Mouse (Mus musculus) testis, adult 2 months (tissue): ENCODE data around the gene Canx. TPM values are rescaled to one million over a fixed set of nuclear protein-coding genes. Genes with fewer than 3 reads are reported as not detected.

Source experiments
- H3K27ac ChIP-seq: fragments of 200-500 bp; 2 replicates; pipeline ENCODE4 v1.5.1; 2012; ENCODE audit warnings: low read depth, low read length; ENCODE audit not compliant: control insufficient read depth, insufficient read depth
- H3K27me3 ChIP-seq: fragments of 200-500 bp; 2 replicates; pipeline ENCODE4 v1.6.1; 2012; ENCODE audit warnings: mild to moderate bottlenecking, low read length, moderate library complexity; ENCODE audit not compliant: control insufficient read depth, insufficient read depth
- H3K36me3 ChIP-seq: fragments of 200-500 bp; 2 replicates; pipeline ENCODE4 v1.6.1; 2012; ENCODE audit warnings: mild to moderate bottlenecking, low read length; ENCODE audit not compliant: control insufficient read depth, insufficient read depth
- H3K4me1 ChIP-seq: fragments of 200-500 bp; 2 replicates; pipeline ENCODE4 v1.6.1; 2012; ENCODE audit warnings: low read length; ENCODE audit not compliant: control insufficient read depth, insufficient read depth
- H3K4me3 ChIP-seq: fragments of 200-500 bp; 2 replicates; pipeline ENCODE4 v1.5.1; 2012; ENCODE audit warnings: low read depth, mild to moderate bottlenecking, low read length, moderate library complexity, mixed read lengths; ENCODE audit not compliant: control insufficient read depth
- CTCF ChIP-seq: fragments of 200-500 bp; IDR thresholded peaks from 2 replicates; pipeline ENCODE4 v1.5.1; 2012; ENCODE audit warnings: low read depth, mild to moderate bottlenecking, inconsistent platforms, low read length, moderate library complexity; ENCODE audit not compliant: control insufficient read depth, insufficient read depth, insufficient replicate concordance
- POLR2A ChIP-seq: fragments of 200-500 bp; IDR thresholded peaks from 2 replicates; pipeline ENCODE4 v1.6.1; 2012; ENCODE audit warnings: low read depth, mild to moderate bottlenecking, inconsistent platforms, low read length, moderate library complexity; ENCODE audit not compliant: control insufficient read depth
- polyA plus RNA-seq: library from polyadenylated mRNA; depleted of rRNA; stranded (reverse); fragments of >200 nt; gene quantifications from 2 replicates; pipeline ENCODE4 v1.2.3, GENCODE M21; 2012; rRNA removed

The Canx gene
- polyA plus RNA-seq, 1 experiment, result 58.3 TPM

DNA sequence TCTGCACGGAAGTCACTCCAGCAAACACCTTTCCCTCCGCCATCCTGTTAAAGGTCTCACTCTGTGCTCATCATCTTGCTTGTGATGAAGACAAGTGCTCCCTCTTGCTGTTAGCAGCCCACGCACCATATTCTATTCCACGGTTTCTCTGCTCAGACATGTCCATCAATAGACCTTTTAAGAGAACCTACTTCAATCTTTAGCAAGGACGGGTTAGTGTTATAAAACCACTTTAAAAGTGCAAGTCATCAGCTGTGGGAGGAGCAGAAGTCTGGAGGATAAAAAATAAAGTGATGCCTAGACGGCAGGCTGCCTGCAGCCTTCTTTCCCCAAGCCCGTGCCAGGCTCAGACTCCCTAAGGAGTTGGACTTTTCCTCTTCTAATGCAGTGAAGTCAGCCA, 68.9 kb downstream of the Canx start:
- H3K4me3 ChIP-seq, result no peak overlapping the region
- H3K27me3 ChIP-seq, result no peaks in the 10 kb centered on the region
- H3K4me1 ChIP-seq, result peaks cover 11% of the 10 kb centered on the region
- H3K27ac ChIP-seq, result no peak overlapping the region
- no peaks in the 10 kb centered on the region for H3K36me3 ChIP-seq
- TF ChIP-seq POLR2A, result no peak
- TF ChIP-seq CTCF, result no peak

- TF ChIP-seq CTCF (no peak), POLR2A (no peak)
- no peak overlapping the region for H3K27ac ChIP-seq
- no peak overlapping the region for H3K4me3 ChIP-seq
- H3K4me1 ChIP-seq, result peaks cover 11% of the 10 kb centered on the region
- no peaks in the 10 kb centered on the region for H3K36me3 ChIP-seq
- no peaks in the 10 kb centered on the region for H3K27me3 ChIP-seq
Observed at GRCm38 (mm10) chr11:50254010-50254580, 71.4 kb downstream of the Canx start.

GRCm38 (mm10) chr11:50253393-50253792, 72.1 kb downstream of the Canx start:
- no peak overlapping the region for H3K27ac ChIP-seq
- TF ChIP-seq CTCF (no peak), POLR2A (no peak)
- H3K27me3 ChIP-seq, result no peaks in the 10 kb centered on the region
- H3K4me1 ChIP-seq, result peaks cover 11% of the 10 kb centered on the region
- H3K4me3 ChIP-seq, result no peak overlapping the region
- H3K36me3 ChIP-seq, result no peaks in the 10 kb centered on the region

- no peaks in the 10 kb centered on the region for H3K36me3 ChIP-seq
- no peaks in the 10 kb centered on the region for H3K27me3 ChIP-seq
- peak; percentile 35; the same call in 1 of the 2 replicates for TF ChIP-seq POLR2A
- no peak for TF ChIP-seq CTCF
- H3K4me3 ChIP-seq, result peak overlapping the region; percentile 2
- H3K4me1 ChIP-seq, result peaks cover 11% of the 10 kb centered on the region
- peak overlapping the region; percentile 44 for H3K27ac ChIP-seq
Observed at GRCm38 (mm10) chr11:50252684-50253265, 72.7 kb downstream of the Canx start.

- Histone ChIP-seq H3K4me1 (peaks cover 11% of the 10 kb centered on the region), H3K27ac (peak overlapping the region; percentile 44), H3K27me3 (no peaks in the 10 kb centered on the region), H3K4me3 (peak overlapping the region; percentile 2; the same call in 1 of the 2 replicates), H3K36me3 (no peaks in the 10 kb centered on the region)
- TF ChIP-seq CTCF (no peak), POLR2A (no peak)
Observed at GRCm38 (mm10) chr11:50252166-50252565, 73.3 kb downstream of the Canx start.

DNA sequence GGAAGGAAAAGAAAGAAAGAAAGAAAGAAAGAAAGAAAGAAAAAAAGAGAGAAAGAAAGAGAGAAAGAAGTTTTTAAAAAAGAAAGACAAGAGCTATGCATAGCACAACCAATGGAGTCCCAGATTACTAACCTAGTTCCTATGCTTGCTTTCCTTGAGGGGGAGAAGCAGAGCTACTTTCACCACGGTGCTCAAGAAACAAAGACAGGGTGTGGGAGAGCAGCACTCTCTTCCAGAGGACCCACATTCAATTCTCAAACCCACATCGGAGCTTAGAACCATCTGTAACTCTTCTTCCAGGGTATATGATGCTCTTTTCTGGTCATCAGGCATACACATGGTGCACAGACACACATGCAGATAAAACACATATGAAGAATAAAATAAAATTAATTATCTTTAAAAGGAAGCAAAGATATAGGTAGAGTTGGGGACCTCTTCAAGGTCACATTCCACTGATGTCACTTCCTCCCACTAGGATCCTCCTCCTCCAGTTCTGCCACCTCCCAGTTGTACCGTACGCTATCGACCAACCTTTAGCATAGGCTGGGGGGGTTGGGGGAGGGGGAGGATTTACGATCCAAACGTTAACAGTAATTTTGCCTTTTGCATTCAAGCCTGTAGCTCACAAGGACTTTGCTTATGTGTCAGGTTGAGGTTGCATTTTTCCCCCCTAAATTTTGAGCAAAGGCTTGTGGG, 76.9 kb downstream of the Canx start:
- Histone ChIP-seq H3K27ac (no peak overlapping the region), H3K36me3 (no peaks in the 10 kb centered on the region), H3K4me1 (peaks cover 9% of the 10 kb centered on the region), H3K4me3 (no peak overlapping the region), H3K27me3 (no peaks in the 10 kb centered on the region)
- TF ChIP-seq CTCF, result no peak
- no peak for TF ChIP-seq POLR2A

GRCm38 (mm10) chr11:50245269-50245668, 80.2 kb downstream of the Canx start:
- TF ChIP-seq POLR2A (no peak), CTCF (no peak)
- H3K27ac ChIP-seq, result no peak overlapping the region
- H3K36me3 ChIP-seq, result no peaks in the 10 kb centered on the region
- H3K27me3 ChIP-seq, result no peaks in the 10 kb centered on the region
- no peak overlapping the region for H3K4me3 ChIP-seq
- H3K4me1 ChIP-seq, result no peaks in the 10 kb centered on the region

Other genes with a start within 250 kb of the Canx start
- gene Tbc1d9b, start 194.3 kb downstream of the Canx start, polyA plus RNA-seq, result 10.9 and 12.5 TPM in 2 replicates
- 30.4 and 39.1 TPM in 2 replicates for gene Mrnip, start 151.2 kb downstream of the Canx start, polyA plus RNA-seq
- gene Sqstm1, start 114.8 kb downstream of the Canx start, polyA plus RNA-seq, result 43.2 and 46.7 TPM in 2 replicates
- 19.5 and 20.8 TPM in 2 replicates for gene Mgat4b, start 114.8 kb downstream of the Canx start, polyA plus RNA-seq
- gene Ltc4s, start 87.1 kb downstream of the Canx start, polyA plus RNA-seq, result 11.0 and 15.5 TPM in 2 replicates
- gene Maml1, start 33.4 kb downstream of the Canx start, polyA plus RNA-seq, result 4.2 TPM in 2 replicates
- gene Cby3, start 28.8 kb upstream of the Canx start, polyA plus RNA-seq, result 112 and 129 TPM in 2 replicates
- 112 and 154 TPM in 2 replicates for gene Hnrnph1, start 51.3 kb upstream of the Canx start, polyA plus RNA-seq
- gene Rufy1, start 105.5 kb upstream of the Canx start, polyA plus RNA-seq, result 5.7 and 6.4 TPM in 2 replicates